ENCODE assay signal across 8 mouse cellular contexts in genomic region chr11:115071631-115072294, GRCm38 (mm10). TPM values are rescaled to one million over a fixed set of nuclear protein-coding genes. Genes with fewer than 3 reads are reported as not detected.
DNase-seq lines count a peak whose midpoint lies in the region; ATAC-seq and TF ChIP-seq lines count a peak whose summit lies in the region.

No protein-coding gene starts in this region.

- H3K27ac ChIP-seq in gastrocnemius, adult 2 months, result peak overlapping the region; percentile 49
- H3K27ac ChIP-seq in hindbrain, embryonic 14.5 days, result no peak overlapping the region
- H3K27ac ChIP-seq in liver, embryonic 11.5 days (ENCODE audit: low read depth, low read length), result no peak overlapping the region; the same call in 1 of the 2 replicates
- H3K27ac ChIP-seq in midbrain, postnatal 0 days (ENCODE audit: low read depth, low read length), result no peak overlapping the region

- no peaks in the 10 kb centered on the region for H3K36me3 ChIP-seq in hindbrain, embryonic 14.5 days (replicated peaks; ENCODE audit: control insufficient read depth, insufficient read depth)
- H3K36me3 ChIP-seq in liver, embryonic 11.5 days (ENCODE audit: control insufficient read depth, insufficient read depth, low read length), result no peaks in the 10 kb centered on the region
- H3K36me3 ChIP-seq in midbrain, postnatal 0 days (ENCODE audit: insufficient read depth, low read length), result no peaks in the 10 kb centered on the region

- no peak for TF ChIP-seq CTCF in gastrocnemius, adult 2 months (IDR thresholded peaks at IDR 0.05)
- TF ChIP-seq CTCF in midbrain, postnatal 0 days (IDR thresholded peaks at IDR 0.05), result peak; percentile 31; the same call in 1 of the 2 replicates

- peak overlapping the region; percentile 42 for H3K4me2 ChIP-seq in hindbrain, embryonic 14.5 days (replicated peaks)
- H3K4me2 ChIP-seq in liver, embryonic 11.5 days, result peak overlapping the region; percentile 43
- peak overlapping the region; percentile 10 for H3K4me2 ChIP-seq in midbrain, postnatal 0 days (ENCODE audit: low read depth, low read length, poor library complexity, severe bottlenecking)

- ATAC-seq in hindbrain, embryonic 14.5 days (ENCODE audit: low FRiP score), result no peak
- no peak for ATAC-seq in liver, embryonic 11.5 days (replicated peaks; ENCODE audit: low FRiP score)
- ATAC-seq in midbrain, postnatal 0 days (ENCODE audit: low FRiP score), result peak; percentile 69
- no peak for ATAC-seq in megakaryocyte-erythroid progenitor cell, adult 5-6 weeks (replicated peaks; ENCODE audit: low FRiP score, low TSS enrichment, poor library complexity, severe bottlenecking)

- intact Hi-C loops in gastrocnemius, adult 2 months (cut with DNase I), result no loop called here

- H3K9me3 ChIP-seq in hindbrain, embryonic 14.5 days (ENCODE audit: control insufficient read depth, low read length), result no peaks in the 10 kb centered on the region
- no peaks in the 10 kb centered on the region for H3K9me3 ChIP-seq in liver, embryonic 11.5 days (ENCODE audit: control insufficient read depth, low read length)
- no peaks in the 10 kb centered on the region for H3K9me3 ChIP-seq in midbrain, postnatal 0 days (ENCODE audit: low read length)

- peaks cover 11% of the 10 kb centered on the region; the same call in 1 of the 2 replicates for H3K4me1 ChIP-seq in hindbrain, embryonic 14.5 days (replicated peaks; ENCODE audit: control insufficient read depth, insufficient read depth, low read length)
- H3K4me1 ChIP-seq in liver, embryonic 11.5 days (replicated peaks; ENCODE audit: control insufficient read depth, insufficient read depth, low read length), result peaks cover 10% of the 10 kb centered on the region
- H3K4me1 ChIP-seq in midbrain, postnatal 0 days (ENCODE audit: insufficient read depth, low read length), result no peaks in the 10 kb centered on the region; the same call in 1 of the 2 replicates

- 8% methylated on average over 14 of the region's 14 CpGs for WGBS in hindbrain, embryonic 14.5 days
- 17% methylated on average over 14 of the region's 14 CpGs for WGBS in liver, embryonic 11.5 days
- 19% methylated on average over 14 of the region's 14 CpGs for WGBS in midbrain, postnatal 0 days

- peaks cover 27% of the 10 kb centered on the region for H3K27me3 ChIP-seq in hindbrain, embryonic 14.5 days (ENCODE audit: control insufficient read depth, insufficient read depth, low read length)
- H3K27me3 ChIP-seq in liver, embryonic 11.5 days (replicated peaks; ENCODE audit: control insufficient read depth, insufficient read depth, low read length), result no peaks in the 10 kb centered on the region
- no peaks in the 10 kb centered on the region for H3K27me3 ChIP-seq in midbrain, postnatal 0 days (ENCODE audit: insufficient read depth, low read length)

- peak; percentile 94 for DNase-seq in 3134 (ENCODE audit: extremely low read depth, insufficient read length, low spot score)
- peak; percentile 71 for DNase-seq in adrenal gland, postnatal 25 days
- peak; percentile 67 for DNase-seq in gastrocnemius, adult 2 months
- DNase-seq in hindbrain, embryonic 14.5 days (ENCODE audit: low spot score), result peak; percentile 53
- DNase-seq in liver, embryonic 11.5 days (ENCODE audit: low spot score), result peak; percentile 33
- peak; percentile 85 for DNase-seq in midbrain, postnatal 0 days (ENCODE audit: low spot score)
- DNase-seq in spleen, postnatal 14 days (ENCODE audit: low spot score in 2 of 2), result no peak

- H3K9ac ChIP-seq in hindbrain, embryonic 14.5 days, result no peak overlapping the region
- no peak overlapping the region for H3K9ac ChIP-seq in liver, embryonic 11.5 days (ENCODE audit: low read depth, low read length)
- no peak overlapping the region for H3K9ac ChIP-seq in midbrain, postnatal 0 days (replicated peaks; ENCODE audit: low read length, poor library complexity, severe bottlenecking)

- peak overlapping the region; percentile 21 for H3K4me3 ChIP-seq in gastrocnemius, adult 2 months
- 0 out of 2 replicates have a peak overlapping the region, but pooled peaks have one; percentile 4 for H3K4me3 ChIP-seq in hindbrain, embryonic 14.5 days (replicated peaks; ENCODE audit: low read length)
- H3K4me3 ChIP-seq in liver, embryonic 11.5 days (ENCODE audit: low read depth, low read length), result no peak overlapping the region
- no peak overlapping the region for H3K4me3 ChIP-seq in midbrain, postnatal 0 days (ENCODE audit: low read depth, low read length)

RNA-seq across cellular contexts. Expression of gene Cd300e, which starts 9.8 kb away (rescaled TPM):
- 0.33 TPM in 1 of 2 replicates, not detected in the other for total RNA-seq in adrenal gland, postnatal 25 days (2021)
- not detected for total RNA-seq in gastrocnemius, adult 2 months (2021)
- polyA plus RNA-seq in hindbrain, embryonic 14.5 days (2014; fragmentation: Nextera tagmentation; extraction: Ambion mirVana), result 0.16 TPM in 1 of 2 replicates, not detected in the other
- polyA plus RNA-seq in liver, embryonic 11.5 days (2014; fragmentation: Nextera tagmentation; extraction: Ambion mirVana), result 0.33 and 0.56 TPM in 2 replicates
- 0.19 TPM in 1 of 2 replicates, not detected in the other for total RNA-seq in midbrain, postnatal 0 days (2014; rRNA removed)
- 0.10 and 0.12 TPM in 2 replicates for polyA plus RNA-seq in midbrain, postnatal 0 days (2015; fragmentation: Nextera tagmentation; extraction: Ambion mirVana)
- not detected in 2 replicates for total RNA-seq in megakaryocyte-erythroid progenitor cell, adult 5-6 weeks (2014; fragmentation: Nextera tagmentation)
- total RNA-seq in megakaryocyte-erythroid progenitor cell, adult 5-6 weeks (2017), result not detected in 2 replicates

RNA-seq across cellular contexts. Expression of gene Rab37, which starts 19.5 kb away (rescaled TPM):
- 0.58 and 0.76 TPM in 2 replicates for total RNA-seq in adrenal gland, postnatal 25 days (2021)
- under 1 TPM; 0.17 to 0.36 TPM for total RNA-seq in gastrocnemius, adult 2 months (2021)
- 0.59 and 0.66 TPM in 2 replicates for polyA plus RNA-seq in hindbrain, embryonic 14.5 days (2014; fragmentation: Nextera tagmentation; extraction: Ambion mirVana)
- 6.3 and 7.9 TPM in 2 replicates for polyA plus RNA-seq in liver, embryonic 11.5 days (2014; fragmentation: Nextera tagmentation; extraction: Ambion mirVana)
- 0.57 and 0.93 TPM in 2 replicates for total RNA-seq in midbrain, postnatal 0 days (2014; rRNA removed)
- 0.67 and 0.90 TPM in 2 replicates for polyA plus RNA-seq in midbrain, postnatal 0 days (2015; fragmentation: Nextera tagmentation; extraction: Ambion mirVana)
- total RNA-seq in megakaryocyte-erythroid progenitor cell, adult 5-6 weeks (2014; fragmentation: Nextera tagmentation), result 24.4 and 34.3 TPM in 2 replicates
- total RNA-seq in megakaryocyte-erythroid progenitor cell, adult 5-6 weeks (2017), result 23.5 and 74.4 TPM in 2 replicates

RNA-seq across cellular contexts. Expression of gene Cd300ld3, which starts 23.6 kb away (rescaled TPM):
- total RNA-seq in adrenal gland, postnatal 25 days (2021), result 2.3 and 4.2 TPM in 2 replicates
- total RNA-seq in gastrocnemius, adult 2 months (2021), result 1 to 10 TPM in 1 of 2 experiments, not detected in 1; 2.0 TPM
- polyA plus RNA-seq in hindbrain, embryonic 14.5 days (2014; fragmentation: Nextera tagmentation; extraction: Ambion mirVana), result not detected in 2 replicates
- not detected in 2 replicates for polyA plus RNA-seq in liver, embryonic 11.5 days (2014; fragmentation: Nextera tagmentation; extraction: Ambion mirVana)
- 0.82 TPM in 1 of 2 replicates, not detected in the other for total RNA-seq in midbrain, postnatal 0 days (2014; rRNA removed)
- not detected in 2 replicates for polyA plus RNA-seq in midbrain, postnatal 0 days (2015; fragmentation: Nextera tagmentation; extraction: Ambion mirVana)
- total RNA-seq in megakaryocyte-erythroid progenitor cell, adult 5-6 weeks (2014; fragmentation: Nextera tagmentation), result not detected in 2 replicates
- total RNA-seq in megakaryocyte-erythroid progenitor cell, adult 5-6 weeks (2017), result 1.3 TPM in 1 of 2 replicates, not detected in the other

RNA-seq across cellular contexts. Expression of gene Cd300ld5, which starts 34.2 kb away (rescaled TPM):
- 3.5 TPM in 1 of 2 replicates, not detected in the other for total RNA-seq in adrenal gland, postnatal 25 days (2021)
- 1 to 10 TPM in 1 of 2 experiments, under 1 TPM in 1; 0.92 to 1.3 TPM for total RNA-seq in gastrocnemius, adult 2 months (2021)
- polyA plus RNA-seq in hindbrain, embryonic 14.5 days (2014; fragmentation: Nextera tagmentation; extraction: Ambion mirVana), result not detected in 2 replicates
- polyA plus RNA-seq in liver, embryonic 11.5 days (2014; fragmentation: Nextera tagmentation; extraction: Ambion mirVana), result not detected in 2 replicates
- 0.82 TPM in 1 of 2 replicates, not detected in the other for total RNA-seq in midbrain, postnatal 0 days (2014; rRNA removed)
- not detected in 2 replicates for polyA plus RNA-seq in midbrain, postnatal 0 days (2015; fragmentation: Nextera tagmentation; extraction: Ambion mirVana)
- total RNA-seq in megakaryocyte-erythroid progenitor cell, adult 5-6 weeks (2014; fragmentation: Nextera tagmentation), result not detected in 2 replicates
- total RNA-seq in megakaryocyte-erythroid progenitor cell, adult 5-6 weeks (2017), result 1.3 TPM in 1 of 2 replicates, not detected in the other

RNA-seq across cellular contexts. Expression of gene Cd300ld4, which starts 45.0 kb away (rescaled TPM):
- total RNA-seq in adrenal gland, postnatal 25 days (2021), result not detected in 2 replicates
- under 1 TPM; 0.73 to 0.92 TPM for total RNA-seq in gastrocnemius, adult 2 months (2021)
- polyA plus RNA-seq in hindbrain, embryonic 14.5 days (2014; fragmentation: Nextera tagmentation; extraction: Ambion mirVana), result not detected in 2 replicates
- polyA plus RNA-seq in liver, embryonic 11.5 days (2014; fragmentation: Nextera tagmentation; extraction: Ambion mirVana), result not detected in 2 replicates
- not detected in 2 replicates for total RNA-seq in midbrain, postnatal 0 days (2014; rRNA removed)
- polyA plus RNA-seq in midbrain, postnatal 0 days (2015; fragmentation: Nextera tagmentation; extraction: Ambion mirVana), result not detected in 2 replicates
- total RNA-seq in megakaryocyte-erythroid progenitor cell, adult 5-6 weeks (2014; fragmentation: Nextera tagmentation), result not detected in 2 replicates
- 1.3 TPM in 1 of 2 replicates, not detected in the other for total RNA-seq in megakaryocyte-erythroid progenitor cell, adult 5-6 weeks (2017)

Comparison
In these comparisons a context has a peak if more than half of its experiments do, and no peak if none do; other contexts are left out.
1. DNase-seq: peak in 3134 (single experiment), adrenal gland, postnatal 25 days (single experiment), gastrocnemius, adult 2 months (single experiment), hindbrain, embryonic 14.5 days (single experiment), liver, embryonic 11.5 days (single experiment) and midbrain, postnatal 0 days (single experiment); none in spleen, postnatal 14 days (0 of 2).
2. H3K4me3 ChIP-seq: peak in gastrocnemius, adult 2 months (single experiment) and hindbrain, embryonic 14.5 days (single experiment); none in liver, embryonic 11.5 days (single experiment) and midbrain, postnatal 0 days (single experiment).
3. RNA of gene Rab37, which starts 19.5 kb away (total RNA-seq): 23.5 to 74.4 TPM in megakaryocyte-erythroid progenitor cell, adult 5-6 weeks; 0.57 to 0.93 TPM in midbrain, postnatal 0 days, 0.58 to 0.76 TPM in adrenal gland, postnatal 25 days and 0.17 to 0.36 TPM in gastrocnemius, adult 2 months; every median in the first group is over 10 times any median in the second.
4. Peak in every context shown above with its lines, with median percentiles within 50 percentile points of each other: H3K4me2 ChIP-seq.